Mouse (Mus musculus) lung, adult 2 months (tissue): ENCODE results near the gene Atad5. TPM values are rescaled to one million over a fixed set of nuclear protein-coding genes. Genes with fewer than 3 reads are reported as not detected.
A peak's percentile ranks its signal among the peaks of the same experiment; 100 is the strongest.
"Not testable (repeated sequence)": the region's sequence is repeated elsewhere in the genome, so short reads cannot be mapped to it uniquely, and the experiment has no call there.

ENCODE experiments used
- DNase-seq: peaks from one replicate; pipeline ENCODE4 v3.0.0; 2022
- H3K4me1 ChIP-seq: fragments of 200-500 bp; 2 replicates; pipeline ENCODE4 v1.6.1; 2011; ENCODE audit warnings: low read length; ENCODE audit not compliant: control insufficient read depth, insufficient read depth
- H3K4me3 ChIP-seq: fragments of 200-500 bp; replicated peaks from 2 replicates; pipeline ENCODE3; 2011; ENCODE audit warnings: low read depth, mild to moderate bottlenecking, control low read depth, low read length; ENCODE audit errors: extremely low read depth
- CTCF ChIP-seq: fragments of 200-500 bp; IDR thresholded peaks from 2 replicates; pipeline ENCODE4 v1.5.1; 2011; ENCODE audit warnings: mild to moderate bottlenecking, low read length, control low read depth; ENCODE audit not compliant: insufficient read depth
- POLR2A ChIP-seq: fragments of 200-500 bp; IDR thresholded peaks from 2 replicates; pipeline ENCODE4 v1.6.1; 2011; ENCODE audit warnings: low read depth, mild to moderate bottlenecking, control low read depth, low read length, borderline replicate concordance; ENCODE audit errors: extremely low read depth
- WGBS: fragments of 180-500 bp; shearing (Covaris S2); methylation state at CpG from one replicate; pipeline ENCODE4 v1.1.7; 2018; 5-methylcytosine and 5-hydroxymethylcytosine counted together
- polyA plus RNA-seq: library from polyadenylated mRNA; depleted of rRNA; stranded (reverse); fragments of >200 nt; gene quantifications from 2 replicates; pipeline ENCODE4 v1.2.3, GENCODE M21; 2012; rRNA removed

The Atad5 gene
- 0.25 and 0.44 TPM in 2 replicates for polyA plus RNA-seq

DNA sequence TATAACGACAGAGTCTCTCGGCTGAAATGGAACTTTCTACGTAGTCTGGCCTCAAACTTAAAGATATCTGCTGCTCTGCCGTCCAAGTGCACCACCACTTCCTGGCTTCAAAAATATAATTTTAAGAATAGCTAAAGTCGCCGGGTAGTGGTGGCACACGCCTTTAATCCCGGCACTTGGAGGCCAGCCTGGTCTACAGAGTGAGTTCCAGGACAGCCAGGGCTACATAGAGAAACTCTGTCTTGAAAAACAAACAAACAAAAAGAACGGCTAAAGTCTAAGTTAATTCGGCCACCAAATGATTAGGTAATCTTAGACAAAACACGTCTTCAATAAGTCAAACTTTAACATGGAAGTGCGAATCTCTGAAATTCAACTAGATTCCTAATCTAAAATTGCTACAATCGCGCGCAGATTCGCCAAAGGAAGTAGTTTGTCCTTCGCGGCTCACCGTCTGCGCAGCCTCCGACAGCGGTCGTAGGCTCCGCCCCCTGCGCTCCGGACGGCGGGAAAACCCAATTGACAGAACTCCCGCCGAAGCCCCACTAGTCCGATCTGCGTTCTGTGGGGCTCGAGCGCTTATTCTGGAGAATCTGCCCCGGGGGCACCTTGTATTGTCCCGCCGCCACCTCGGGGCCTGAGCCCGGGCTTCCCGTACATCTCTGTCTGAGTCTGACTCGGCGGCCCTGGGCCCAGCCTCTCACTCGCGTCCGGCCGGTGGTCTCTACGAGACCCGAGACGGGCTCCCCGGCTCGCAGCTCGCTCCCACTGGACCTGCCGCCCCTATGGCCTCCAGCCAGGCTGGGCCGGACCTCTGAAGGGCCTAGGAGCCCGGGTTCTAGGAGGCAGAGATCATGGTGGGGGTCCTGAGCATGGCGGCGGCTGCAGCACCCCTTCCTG lies at the start of gene Atad5:
Gene Atad5 (plus strand): TSS at position 484 of the 900 bp plus-strand sequence.
- 3% methylated on average over 57 of the region's 57 CpGs for WGBS
- TF ChIP-seq POLR2A (no peak), CTCF (no peak)
- Histone ChIP-seq H3K4me1 (peaks cover 8% of the 10 kb centered on the region; the same call in 1 of the 2 replicates), H3K4me3 (peak within 1 kb of the TSS; percentile 88)
- DNase-seq, result peak; percentile 89

DNA sequence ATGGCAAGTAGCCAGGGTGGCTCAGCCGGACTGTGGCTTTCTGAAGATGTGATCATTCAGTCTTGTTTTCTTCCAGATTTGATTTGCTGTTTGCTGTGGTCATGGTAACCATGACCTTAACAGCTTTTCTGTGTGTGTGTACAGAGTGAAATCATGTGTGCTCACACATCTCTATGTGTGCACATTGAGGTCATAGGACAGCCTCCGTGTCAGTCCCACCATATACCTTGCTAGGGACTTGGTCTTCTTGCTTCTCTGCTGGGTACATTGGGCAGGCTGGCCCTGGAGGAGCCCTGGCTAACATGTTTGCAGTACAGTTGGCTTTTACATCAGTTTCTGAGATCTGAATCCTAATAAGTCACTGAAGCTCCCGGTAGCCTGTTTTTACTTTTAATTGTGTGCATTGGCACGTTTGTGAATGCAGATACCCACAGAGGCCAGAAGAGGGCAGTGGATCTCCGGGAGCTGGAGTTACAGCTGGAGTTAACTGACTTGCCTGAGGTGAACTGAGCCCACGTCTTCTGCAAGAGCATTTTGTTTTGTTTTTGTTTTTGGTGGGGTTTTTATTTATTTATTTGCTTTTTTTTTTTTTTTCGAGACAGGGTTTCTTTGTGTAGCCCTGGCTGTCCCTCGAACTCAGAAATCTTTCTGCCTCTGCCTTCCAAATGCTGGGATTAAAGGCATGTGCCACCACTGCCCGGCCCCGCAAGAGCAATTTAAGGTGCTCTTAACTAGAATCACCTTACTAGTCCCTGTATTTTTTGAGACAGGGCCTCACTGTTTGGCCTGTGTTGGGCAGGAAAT lies 46.4 kb upstream of the Atad5 start:
- peak; percentile 45 for DNase-seq
- 45% methylated on average over 10 of the region's 10 CpGs for WGBS
- Histone ChIP-seq H3K4me1 (peaks cover 2% of the 10 kb centered on the region; the same call in 1 of the 2 replicates), H3K4me3 (no peak overlapping the region)
- TF ChIP-seq CTCF (peak; percentile 91), POLR2A (no peak)

DNA sequence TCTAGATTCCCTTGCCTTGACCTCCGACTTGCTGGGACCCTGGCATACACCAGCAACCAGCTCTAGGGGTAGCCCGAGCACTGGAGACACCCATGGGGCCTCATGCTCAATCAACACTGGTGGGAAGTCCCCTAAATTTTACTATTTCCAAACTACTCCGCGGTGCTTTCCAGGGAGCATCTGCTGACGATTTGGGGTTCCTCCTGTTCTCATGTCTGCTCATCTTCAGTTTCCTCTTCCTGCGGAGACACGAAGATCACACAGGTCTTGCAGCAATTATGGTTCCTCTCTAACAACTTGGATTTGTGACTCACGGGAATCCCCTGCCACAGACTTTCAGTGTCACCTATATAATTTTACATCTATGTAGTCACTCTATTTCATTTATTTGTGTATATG lies 45.8 kb upstream of the Atad5 start:
- Histone ChIP-seq H3K4me1 (peaks cover 2% of the 10 kb centered on the region; the same call in 1 of the 2 replicates), H3K4me3 (no peak overlapping the region)
- DNase-seq, result no peak
- 83% methylated on average over 8 of the region's 8 CpGs for WGBS
- TF ChIP-seq POLR2A, result no peak
- TF ChIP-seq CTCF, result no peak

DNA sequence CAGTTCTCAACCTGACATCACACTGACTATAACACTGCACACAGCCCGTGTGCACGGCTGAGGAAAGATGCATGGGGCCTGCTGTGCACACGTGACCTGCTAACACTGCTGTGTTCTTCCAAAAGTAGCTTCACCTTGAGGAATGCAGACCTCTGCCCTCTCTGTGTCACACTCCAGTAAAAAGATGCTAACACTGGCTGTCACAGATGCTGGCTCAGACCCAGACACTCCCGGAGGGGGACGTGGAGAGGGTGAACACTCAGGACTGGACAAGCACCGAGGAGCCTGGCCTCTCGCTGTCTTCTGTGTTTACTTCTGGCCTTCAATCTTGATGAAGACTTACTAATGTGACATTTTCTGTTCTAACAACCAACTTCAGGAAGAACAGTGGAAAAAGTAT lies 42.3 kb upstream of the Atad5 start:
- no peak for DNase-seq
- Histone ChIP-seq H3K4me1 (peaks cover 4% of the 10 kb centered on the region; the same call in 1 of the 2 replicates), H3K4me3 (no peak overlapping the region)
- 64% methylated on average over 7 of the region's 7 CpGs for WGBS
- TF ChIP-seq CTCF (no peak), POLR2A (no peak)

DNA sequence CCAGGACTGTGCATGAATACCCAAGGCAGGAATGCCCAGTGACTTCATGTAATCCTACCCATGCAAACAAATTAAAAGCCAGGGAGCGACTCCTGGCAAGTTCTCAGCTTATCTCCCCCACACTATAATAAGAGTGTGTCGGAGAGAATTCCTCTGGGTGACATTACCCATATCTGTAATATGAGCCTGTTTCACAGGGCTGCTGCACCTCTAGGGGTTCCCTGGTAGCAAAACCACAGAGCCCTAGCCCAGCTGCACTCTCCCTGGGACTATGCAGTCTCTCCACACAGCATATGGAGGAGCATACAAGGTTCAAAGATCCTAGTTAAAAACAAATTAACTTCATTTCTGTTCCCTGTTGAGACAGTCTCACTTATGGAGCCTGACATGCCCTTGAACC lies 39.1 kb upstream of the Atad5 start:
- no peak for DNase-seq
- no peak for TF ChIP-seq CTCF
- no peak for TF ChIP-seq POLR2A
- no peak overlapping the region for H3K4me3 ChIP-seq
- WGBS, result 59% methylated on average over 2 of the region's 2 CpGs
- peaks cover 4% of the 10 kb centered on the region; the same call in 1 of the 2 replicates for H3K4me1 ChIP-seq

DNA sequence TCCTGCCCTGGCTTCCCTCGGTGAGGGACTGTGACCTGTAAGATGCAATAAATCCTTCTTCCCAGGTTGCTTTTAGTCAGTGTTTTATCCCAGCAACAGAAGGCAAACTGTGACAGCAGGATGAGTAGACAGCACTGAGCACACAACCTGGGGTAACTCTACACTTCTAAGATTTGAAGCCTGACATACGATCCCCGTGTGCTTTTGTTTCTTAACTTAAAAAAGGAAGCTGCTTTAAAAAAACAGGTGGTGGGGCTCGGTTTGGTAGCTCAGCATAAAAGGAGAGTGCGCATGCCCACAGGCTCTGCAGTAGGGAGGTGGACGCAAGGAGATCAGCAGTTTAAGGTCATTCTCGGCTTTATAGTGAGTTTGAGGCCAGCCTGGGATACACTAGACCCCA lies 36.7 kb upstream of the Atad5 start:
- WGBS, result 70% methylated on average over 7 of the region's 7 CpGs
- Histone ChIP-seq H3K4me1 (peaks cover 4% of the 10 kb centered on the region; the same call in 1 of the 2 replicates), H3K4me3 (no peak overlapping the region)
- no peak for DNase-seq
- TF ChIP-seq CTCF, result no peak
- no peak for TF ChIP-seq POLR2A

DNA sequence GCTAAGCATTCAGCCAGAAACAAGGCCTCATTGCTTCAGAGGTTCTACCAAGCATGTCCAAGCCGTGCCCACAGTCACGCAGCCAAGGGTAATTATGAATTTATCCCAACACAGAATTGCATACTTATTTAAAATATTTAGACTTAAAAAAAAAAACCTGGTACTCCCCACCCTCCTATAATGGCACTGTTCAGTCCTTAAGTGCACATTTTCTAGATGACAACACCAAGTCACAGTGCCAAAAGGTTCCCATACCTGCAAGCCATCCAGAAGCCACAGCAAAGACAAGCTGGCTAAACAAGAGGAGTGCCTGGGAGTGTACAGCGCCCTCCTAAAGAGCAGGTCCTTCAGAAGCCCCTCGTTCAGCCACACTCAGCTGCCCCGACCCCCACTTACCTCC lies 36.0 kb upstream of the Atad5 start:
- H3K4me3 ChIP-seq, result no peak overlapping the region
- H3K4me1 ChIP-seq, result peaks cover 4% of the 10 kb centered on the region; the same call in 1 of the 2 replicates
- 72% methylated on average over 5 of the region's 5 CpGs for WGBS
- DNase-seq, result no peak
- no peak for TF ChIP-seq POLR2A
- TF ChIP-seq CTCF, result no peak

DNA sequence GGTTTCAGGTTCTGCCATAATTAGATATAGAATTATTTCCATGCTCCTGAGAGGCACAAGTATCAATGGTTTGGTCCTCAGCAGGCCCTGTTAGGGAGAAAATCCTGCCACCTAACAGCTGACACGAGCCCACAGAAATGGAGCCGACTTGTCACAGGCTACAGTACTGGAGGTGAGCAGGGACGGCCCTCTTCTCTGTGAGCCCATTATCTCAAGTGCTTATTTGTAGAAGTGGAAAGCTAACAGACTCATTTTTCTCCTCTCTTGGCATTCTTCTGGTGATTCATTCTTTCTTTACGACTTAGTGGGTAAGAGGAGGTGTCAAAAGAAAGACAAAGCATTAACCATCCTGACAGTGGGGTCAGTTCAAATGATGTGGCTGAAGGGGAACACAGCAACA lies 34.5 kb upstream of the Atad5 start:
- Histone ChIP-seq H3K4me3 (no peak overlapping the region), H3K4me1 (peaks cover 4% of the 10 kb centered on the region; the same call in 1 of the 2 replicates)
- 39% methylated on average over 4 of the region's 4 CpGs for WGBS
- TF ChIP-seq CTCF (no peak), POLR2A (no peak)
- no peak for DNase-seq

DNA sequence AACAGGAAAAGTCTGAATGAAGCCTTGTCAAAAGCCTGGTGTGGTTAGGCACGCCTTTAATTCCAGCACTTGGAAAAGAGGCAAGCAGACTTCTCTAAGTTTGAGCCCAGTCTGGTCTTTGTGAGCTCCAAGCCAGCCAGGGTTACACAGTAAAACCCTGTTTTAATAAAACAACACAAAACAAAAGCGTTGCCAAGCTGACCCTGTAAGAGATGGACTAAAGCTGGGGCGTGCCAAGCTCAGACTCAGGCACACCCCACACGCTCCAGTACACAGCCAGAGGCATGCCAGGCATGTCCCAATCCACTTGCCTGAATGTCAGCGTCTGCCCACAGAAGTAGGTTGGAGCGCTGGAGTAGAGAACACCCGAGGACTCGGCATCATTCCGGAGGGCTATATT lies 33.1 kb upstream of the Atad5 start:
- Histone ChIP-seq H3K4me1 (peaks cover 3% of the 10 kb centered on the region; the same call in 1 of the 2 replicates), H3K4me3 (no peak overlapping the region)
- 68% methylated on average over 9 of the region's 9 CpGs for WGBS
- DNase-seq, result peak; percentile 45
- no peak for TF ChIP-seq POLR2A

DNA sequence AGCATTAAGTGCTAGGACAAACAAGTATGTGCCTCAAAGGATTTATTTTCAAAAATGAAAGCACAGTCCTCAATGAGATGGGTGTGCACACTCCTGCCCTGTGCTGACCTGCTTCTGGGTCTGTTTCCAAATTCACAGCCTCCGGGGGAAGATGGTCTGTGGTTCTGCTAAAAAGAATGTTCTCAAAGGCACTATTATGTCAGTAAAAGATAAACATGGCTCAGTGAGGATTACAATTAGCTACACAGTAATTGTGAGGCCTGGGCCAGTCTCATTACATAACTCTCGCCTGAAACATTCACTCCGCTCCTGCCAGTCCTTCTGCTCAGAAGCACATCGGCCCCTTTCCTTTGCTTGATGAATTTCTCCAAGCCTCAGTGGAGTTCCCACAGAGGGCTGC lies 27.0 kb upstream of the Atad5 start:
- 44% methylated on average over 4 of the region's 4 CpGs for WGBS
- no peak for TF ChIP-seq CTCF
- Histone ChIP-seq H3K4me3 (no peak overlapping the region), H3K4me1 (no peaks in the 10 kb centered on the region)
- DNase-seq, result no peak

DNA sequence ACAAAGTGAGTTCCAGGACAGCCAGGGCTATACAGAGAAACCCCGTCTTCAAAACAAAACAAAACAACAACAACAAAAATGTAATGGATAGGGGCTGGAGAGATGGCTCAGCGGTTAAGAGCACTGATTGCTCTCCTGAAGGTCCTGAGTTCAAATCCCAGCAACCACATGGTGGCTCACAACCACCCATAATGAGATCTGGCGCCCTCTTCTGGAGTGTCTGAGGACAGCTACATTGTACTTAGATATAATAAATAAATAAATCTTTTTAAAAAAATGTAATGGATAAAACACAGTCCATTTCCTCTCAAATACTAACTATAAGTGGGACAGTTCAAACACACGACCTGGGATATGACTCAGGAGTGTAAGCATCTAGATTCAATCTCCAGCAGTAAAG lies 22.8 kb upstream of the Atad5 start:
- not testable (repeated sequence) for H3K4me3 ChIP-seq, DNase-seq, H3K4me1 ChIP-seq
- WGBS, result 78% methylated on average over 4 of the region's 4 CpGs
